Mouse (Mus musculus) right cerebral cortex, adult 2 months (tissue): ENCODE data around the gene Kcnq2.

Experiments
- DNase-seq, 2 experiments: peaks; one replicate each; pipeline ENCODE4 v3.0.0; 2021 to 2022; ENCODE audit warnings: low spot score in 2 of 2

Kcnq2 gene

GRCm38 (mm10) chr2:181134591-181135445 is at the start of gene Kcnq2:
Gene Kcnq2, minus strand, starts transcription at chr2:181135300.
- peak in 1 of 2 experiments; percentile 56 for DNase-seq

- DNase-seq: no peak
Observed at GRCm38 (mm10) chr2:181180898-181181297, 45.8 kb upstream of the Kcnq2 start.

- no peak for DNase-seq
Observed at GRCm38 (mm10) chr2:181178471-181178870, 43.4 kb upstream of the Kcnq2 start.

- no peak for DNase-seq
Observed at GRCm38 (mm10) chr2:181178015-181178414, 42.9 kb upstream of the Kcnq2 start.

GRCm38 (mm10) chr2:181174646-181175045 is 39.5 kb upstream of the Kcnq2 start:
- DNase-seq: peak in 1 of 2 experiments; percentile 15

- DNase-seq: no peak
Observed at GRCm38 (mm10) chr2:181166469-181166868, 31.4 kb upstream of the Kcnq2 start.

- peak in 1 of 2 experiments; percentile 13 for DNase-seq
Observed at GRCm38 (mm10) chr2:181160821-181161220, 25.7 kb upstream of the Kcnq2 start.

- DNase-seq: peak; percentile 72 to 78
Observed at GRCm38 (mm10) chr2:181159771-181160170, 24.7 kb upstream of the Kcnq2 start.

- peak; percentile 83 to 89 for DNase-seq
Observed at GRCm38 (mm10) chr2:181159091-181159514, 24.0 kb upstream of the Kcnq2 start.

- no peak for DNase-seq
Observed at GRCm38 (mm10) chr2:181158471-181158870, 23.4 kb upstream of the Kcnq2 start.

- DNase-seq: peak; percentile 20
Observed at GRCm38 (mm10) chr2:181157716-181158302, 22.7 kb upstream of the Kcnq2 start.

GRCm38 (mm10) chr2:181157180-181157579 is 22.1 kb upstream of the Kcnq2 start:
- DNase-seq: no peak

- DNase-seq: peak; percentile 91
Observed at GRCm38 (mm10) chr2:181156248-181157121, 21.4 kb upstream of the Kcnq2 start, which contains the start of gene Eef1a2. Gene Eef1a2, minus strand, starts transcription at chr2:181157014.

- DNase-seq: peak; percentile 32 to 45
Observed at GRCm38 (mm10) chr2:181155801-181156200, 20.7 kb upstream of the Kcnq2 start.

GRCm38 (mm10) chr2:181154831-181155415 is 19.8 kb upstream of the Kcnq2 start:
- peak in 1 of 2 experiments; percentile 18 for DNase-seq

GRCm38 (mm10) chr2:181154361-181154760 is 19.3 kb upstream of the Kcnq2 start:
- DNase-seq: peak in 1 of 2 experiments; percentile 29

GRCm38 (mm10) chr2:181153837-181154236 is 18.7 kb upstream of the Kcnq2 start:
- peak in 1 of 2 experiments; percentile 65 for DNase-seq

GRCm38 (mm10) chr2:181153131-181153530 is 18.0 kb upstream of the Kcnq2 start:
- DNase-seq: no peak

GRCm38 (mm10) chr2:181152701-181153100 is 17.6 kb upstream of the Kcnq2 start:
- peak; percentile 44 to 49 for DNase-seq

GRCm38 (mm10) chr2:181150281-181150680 is 15.2 kb upstream of the Kcnq2 start:
- DNase-seq: peak; percentile 69 to 74

- DNase-seq: peak; percentile 18 to 19
Observed at GRCm38 (mm10) chr2:181148318-181148955, 13.3 kb upstream of the Kcnq2 start.
